Mouse (Mus musculus) bone marrow, adult 2 months (tissue): Measurements from ENCODE around the gene Usp1.

Source experiments
- CTCF ChIP-seq: fragments of 200-500 bp; IDR thresholded peaks from 2 replicates; pipeline ENCODE4 v1.5.1; 2011; ENCODE audit warnings: low read length, control low read depth; ENCODE audit not compliant: control insufficient read depth, insufficient read depth
- POLR2A ChIP-seq: fragments of 200-500 bp; IDR thresholded peaks from 2 replicates; pipeline ENCODE4 v1.6.1; 2011; ENCODE audit warnings: low read depth, mild to moderate bottlenecking, control low read depth, low read length, borderline replicate concordance; ENCODE audit not compliant: control insufficient read depth

GRCm38 (mm10) chr4:98960243-98960642 is 36.6 kb downstream of the Usp1 start:
- TF ChIP-seq POLR2A, result no peak
- TF ChIP-seq CTCF, result no peak
